Mouse (Mus musculus) neutrophil, adult 83 days (primary cell): ENCODE data around the gene Nipal3. TPM values are rescaled to one million over a fixed set of nuclear protein-coding genes. Genes with fewer than 3 reads are reported as not detected.

ENCODE experiments used
- total RNA-seq, 2 experiments: library from RNA; stranded (reverse); gene quantifications; one replicate each; pipeline ENCODE4 v1.2.4; 2023

The Nipal3 gene
- total RNA-seq = 10 to 100 TPM; 17.7 to 26.0 TPM

GRCm38 (mm10) chr4:135494521-135495396 is at the start of gene Nipal3, which contains the start of gene Stpg1:
Gene Nipal3 (minus strand): TSS chr4:135495038.
Gene Stpg1 (plus strand): TSS chr4:135494790.

GRCm38 (mm10) chr4:135433443-135434394 is 61.1 kb downstream of the Nipal3 start, which contains the start of gene Rcan3:
Gene Rcan3 (minus strand): TSS chr4:135433853.

GRCm38 (mm10) chr4:135397991-135398390 is 96.8 kb downstream of the Nipal3 start, which contains the start of gene Ncmap:
Gene Ncmap (minus strand): TSS chr4:135398227.

Other genes starting within 250 kb of the Nipal3 start
- gene Clic4, start 222.2 kb downstream of the Nipal3 start, total RNA-seq = 10 to 100 TPM; 22.2 to 24.6 TPM
- gene Srrm1, start 141.7 kb downstream of the Nipal3 start, total RNA-seq = 100 to 1,000 TPM; 137 to 146 TPM
- not detected for gene Ncmap, start 96.8 kb downstream of the Nipal3 start, total RNA-seq
- gene Rcan3, start 61.2 kb downstream of the Nipal3 start, total RNA-seq = 1 to 10 TPM; 7.8 to 8.3 TPM
- not detected for gene Stpg1, start 248 bp downstream of the Nipal3 start, total RNA-seq
- gene Grhl3, start 78.6 kb upstream of the Nipal3 start, total RNA-seq = not detected
- gene Ifnlr1, start 191.2 kb upstream of the Nipal3 start, total RNA-seq = 10 to 100 TPM; 40.1 to 46.4 TPM
- under 1 TPM in 1 of 2 experiments, not detected in 1; 0.22 TPM for gene Il22ra1, start 233.1 kb upstream of the Nipal3 start, total RNA-seq